Comparison of ENCODE assay signal across 15 mouse cellular contexts in the genomic region with DNA sequence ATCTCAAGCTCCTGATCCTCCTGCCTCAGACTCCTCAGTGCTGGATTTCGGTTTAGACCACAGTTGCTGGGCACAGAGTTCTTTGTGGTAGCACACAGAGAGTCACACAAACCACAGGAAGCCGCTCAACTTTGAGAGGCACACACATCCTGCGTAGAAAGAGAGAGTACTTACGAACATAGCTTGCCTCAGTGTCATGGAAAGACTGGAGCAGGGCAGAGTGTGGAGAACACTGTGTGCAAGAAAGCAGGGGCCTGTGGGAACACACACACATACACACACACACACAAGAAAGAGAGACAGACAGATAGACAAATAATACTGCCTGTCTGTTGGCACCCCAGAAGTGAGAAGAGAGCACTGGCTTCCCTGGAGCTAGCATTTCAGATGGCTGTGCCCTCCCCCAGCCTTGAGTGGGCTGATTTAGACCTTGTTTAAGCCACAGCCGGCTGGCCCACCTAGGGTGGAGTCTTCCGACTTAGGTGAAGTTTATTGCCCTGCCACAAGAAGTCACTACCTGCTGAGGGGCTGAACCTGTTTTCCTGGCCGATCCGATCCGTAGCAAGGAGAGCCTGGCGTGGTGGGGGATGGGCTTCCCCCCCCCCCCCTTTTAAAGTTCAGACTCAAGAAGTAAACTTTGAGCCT. TPM values are rescaled to one million over a fixed set of nuclear protein-coding genes. Genes with fewer than 3 reads are reported as not detected.
A peak's percentile ranks its signal among the peaks of the same experiment; 100 is the strongest.
DNase-seq lines count a peak whose midpoint lies in the region; ATAC-seq and TF ChIP-seq lines count a peak whose summit lies in the region.
"Had no signal": no experiment of that assay in that cellular context is flagged by ENCODE, and none has a peak within 500 bp of the region (broad histone marks: within the 10 kb centered on the region; RNA-seq: fewer than 3 reads in every experiment).

No protein-coding gene starts in this region.

- H3K4me3 ChIP-seq in heart, adult 2 months, result no peak overlapping the region
- peak overlapping the region; percentile 11 for H3K4me3 ChIP-seq in C2C12 (ENCODE audit: insufficient read depth, poor library complexity, severe bottlenecking)
- H3K4me3 ChIP-seq: limb, embryonic 15.5 days; neural tube, embryonic 12.5 days had no signal

- intact Hi-C loops in heart, adult 2 months (cut with DNase I), result no loop called here
- intact Hi-C loops in heart, postnatal 10 days (cut with DNase I), result no loop called here

- peaks cover 17% of the 10 kb centered on the region for H3K4me1 ChIP-seq in heart, adult 2 months (ENCODE audit: control insufficient read depth, insufficient read depth, low read length)

- no peaks in the 10 kb centered on the region for H3K36me3 ChIP-seq in heart, adult 2 months (ENCODE audit: control insufficient read depth, insufficient read depth, low read length)
- H3K36me3 ChIP-seq in C2C12 (ENCODE audit: control insufficient read depth, insufficient read depth), result no peaks in the 10 kb centered on the region
- H3K36me3 ChIP-seq: G1E; limb, embryonic 15.5 days; neural tube, embryonic 12.5 days had no signal

- no peak for TF ChIP-seq POLR2A in heart, adult 2 months (IDR thresholded peaks at IDR 0.05; ENCODE audit: insufficient read depth, low read depth, low read length)

- peaks cover 5% of the 10 kb centered on the region for H3K79me3 ChIP-seq in C2C12 (ENCODE audit: low read depth)

- H3K9ac ChIP-seq in heart, adult 2 months (ENCODE audit: low read depth, low read length), result no peak overlapping the region
- H3K9ac ChIP-seq: limb, embryonic 15.5 days; neural tube, embryonic 12.5 days had no signal

- no peak for TF ChIP-seq CTCF in heart, adult 2 months (IDR thresholded peaks at IDR 0.05)
- TF ChIP-seq CTCF in C2C12 (IDR thresholded peaks at IDR 0.05; ENCODE audit: control insufficient read depth, insufficient read depth, insufficient read length), result no peak

- ATAC-seq in granulocyte monocyte progenitor cell, adult 5-6 weeks (replicated peaks; ENCODE audit: poor library complexity, severe bottlenecking), result peak; percentile 65
- peak; percentile 68 for ATAC-seq in neutrophil, adult 5-6 weeks (ENCODE audit: extremely low read depth, insufficient number of reproducible peaks, low FRiP score, poor library complexity, severe bottlenecking)

- no peaks in the 10 kb centered on the region for H3K79me2 ChIP-seq in heart, adult 2 months (replicated peaks; ENCODE audit: control insufficient read depth, insufficient read depth, low read length)
- peaks cover 7% of the 10 kb centered on the region for H3K79me2 ChIP-seq in C2C12 (ENCODE audit: control insufficient read depth, insufficient read depth)

- H3K27ac ChIP-seq in heart, adult 2 months, result peak overlapping the region; percentile 38; the same call in 1 of the 2 replicates
- H3K27ac ChIP-seq: limb, embryonic 15.5 days; neural tube, embryonic 12.5 days had no signal

- H3K27me3 ChIP-seq in heart, adult 2 months (ENCODE audit: control insufficient read depth, insufficient read depth, low read length), result no peaks in the 10 kb centered on the region
- H3K27me3 ChIP-seq in C2C12 (ENCODE audit: control insufficient read depth, insufficient read depth, insufficient read length), result no peaks in the 10 kb centered on the region
- H3K27me3 ChIP-seq: neural tube, embryonic 12.5 days had no signal

- DNase-seq in heart, adult 2 months, result peak in 1 of 2 experiments; percentile 41
- no peak for DNase-seq in heart, postnatal 10 days
- DNase-seq in kidney, adult 8-10 months, result no peak
- no peak for DNase-seq in ovary, postnatal 14 days (ENCODE audit: low spot score)
- no peak for DNase-seq in right cerebral cortex, postnatal 36 days (ENCODE audit: low spot score in 2 of 2)
- DNase-seq: adrenal gland, postnatal 25 days; cerebellum, postnatal 10 days; kidney, postnatal 10 days had no signal

- no peak for TF ChIP-seq EP300 in heart, adult 2 months (IDR thresholded peaks at IDR 0.05; ENCODE audit: insufficient read depth, low read depth, low read length)

- H3ac ChIP-seq in C2C12 (ENCODE audit: control insufficient read depth, insufficient read length, low read depth), result peak overlapping the region; percentile 38

- WGBS in heart, adult 2 months, result 72% methylated on average over 10 of the region's 10 CpGs

TF ChIP-seq in C2C12, 6 proteins besides CTCF, POLR2A, EP300 and RAD21:
- TF ChIP-seq MAX (IDR thresholded peaks at IDR 0.05) (no peak), USF1 (IDR thresholded peaks at IDR 0.05; ENCODE audit: low read depth) (no peak), CEBPB (IDR thresholded peaks at IDR 0.05; ENCODE audit: low read depth) (no peak), FOSL1 (IDR thresholded peaks at IDR 0.05; ENCODE audit: insufficient read depth, low read length, poor library complexity, severe bottlenecking) (no peak), MYOG (IDR thresholded peaks at IDR 0.05; ENCODE audit: control insufficient read depth, extremely low read depth, insufficient read length) (no peak), MYOD1 (IDR thresholded peaks at IDR 0.05; ENCODE audit: control insufficient read depth, insufficient read length, low read depth) (no peak)

RNA-seq across cellular contexts. Expression of a gene that starts 4.4 kb away (rescaled TPM):
- 1 to 10 TPM; 3.3 to 3.6 TPM for total RNA-seq in heart, adult 2 months (2021)
- 4.2 and 5.0 TPM in 2 replicates for polyA plus RNA-seq in heart, adult 2 months (2012; rRNA removed)
- total RNA-seq in heart, postnatal 10 days (2021), result 1 to 10 TPM; 4.2 to 6.1 TPM
- 191 TPM for polyA plus RNA-seq in C2C12 (2012; fragmentation: generic; extraction: Trizol)
- 19.0 and 20.5 TPM in 2 replicates for total RNA-seq in granulocyte monocyte progenitor cell, adult 5-6 weeks (2014; fragmentation: Nextera tagmentation)
- total RNA-seq in granulocyte monocyte progenitor cell, adult 5-6 weeks (2017), result 23.9 and 26.2 TPM in 2 replicates
- 209 and 221 TPM in 2 replicates for total RNA-seq in neutrophil, adult 5-6 weeks (2017)

RNA-seq across cellular contexts. Expression of a gene that starts 5.8 kb away (rescaled TPM):
- not detected for total RNA-seq in heart, adult 2 months (2021)
- polyA plus RNA-seq in heart, adult 2 months (2012; rRNA removed), result 0.67 and 0.88 TPM in 2 replicates
- total RNA-seq in heart, postnatal 10 days (2021), result not detected
- polyA plus RNA-seq in C2C12 (2012; fragmentation: generic; extraction: Trizol), result 0.33 TPM
- not detected in 2 replicates for total RNA-seq in granulocyte monocyte progenitor cell, adult 5-6 weeks (2014; fragmentation: Nextera tagmentation)
- total RNA-seq in granulocyte monocyte progenitor cell, adult 5-6 weeks (2017), result not detected in 2 replicates
- 3.1 and 4.4 TPM in 2 replicates for total RNA-seq in neutrophil, adult 5-6 weeks (2017)
- total RNA-seq: adrenal gland, postnatal 25 days had no signal
- polyA plus RNA-seq: heart, embryonic 14.5 days; neural tube, embryonic 12.5 days had no signal

RNA-seq across cellular contexts. Expression of a gene that starts 24.0 kb away (rescaled TPM):
- total RNA-seq in heart, adult 2 months (2021), result 10 to 100 TPM; 14.0 to 14.7 TPM
- polyA plus RNA-seq in heart, adult 2 months (2012; rRNA removed), result 17.0 and 20.4 TPM in 2 replicates
- total RNA-seq in heart, postnatal 10 days (2021), result 10 to 100 TPM; 18.6 to 22.7 TPM
- polyA plus RNA-seq in C2C12 (2012; fragmentation: generic; extraction: Trizol), result 160 TPM
- not detected in 2 replicates for total RNA-seq in granulocyte monocyte progenitor cell, adult 5-6 weeks (2014; fragmentation: Nextera tagmentation)
- not detected in 2 replicates for total RNA-seq in granulocyte monocyte progenitor cell, adult 5-6 weeks (2017)
- not detected in 2 replicates for total RNA-seq in neutrophil, adult 5-6 weeks (2017)
- total RNA-seq: G1E had no signal

RNA-seq across cellular contexts. Expression of a gene that starts 49.0 kb away (rescaled TPM):
- 10 to 100 TPM; 14.5 to 14.9 TPM for total RNA-seq in heart, adult 2 months (2021)
- 12.3 and 28.7 TPM in 2 replicates for polyA plus RNA-seq in heart, adult 2 months (2012; rRNA removed)
- total RNA-seq in heart, postnatal 10 days (2021), result 10 to 100 TPM; 15.3 to 18.8 TPM
- 53.8 TPM for polyA plus RNA-seq in C2C12 (2012; fragmentation: generic; extraction: Trizol)
- 1.5 and 4.0 TPM in 2 replicates for total RNA-seq in granulocyte monocyte progenitor cell, adult 5-6 weeks (2014; fragmentation: Nextera tagmentation)
- 2.2 and 2.7 TPM in 2 replicates for total RNA-seq in granulocyte monocyte progenitor cell, adult 5-6 weeks (2017)
- total RNA-seq in neutrophil, adult 5-6 weeks (2017), result 0.49 TPM in 1 of 2 replicates, not detected in the other

RNA-seq across cellular contexts. Expression of a gene that starts 54.4 kb away (rescaled TPM):
- total RNA-seq in heart, adult 2 months (2021), result not detected
- 0.04 TPM in 1 of 2 replicates, not detected in the other for polyA plus RNA-seq in heart, adult 2 months (2012; rRNA removed)
- not detected for total RNA-seq in heart, postnatal 10 days (2021)
- polyA plus RNA-seq in C2C12 (2012; fragmentation: generic; extraction: Trizol), result 0.16 TPM
- total RNA-seq in granulocyte monocyte progenitor cell, adult 5-6 weeks (2014; fragmentation: Nextera tagmentation), result not detected in 2 replicates
- total RNA-seq in granulocyte monocyte progenitor cell, adult 5-6 weeks (2017), result not detected in 2 replicates
- total RNA-seq in neutrophil, adult 5-6 weeks (2017), result not detected in 2 replicates
- total RNA-seq: adrenal gland, postnatal 25 days had no signal
- polyA plus RNA-seq: G1E had no signal

Comparison
In these comparisons a context has a peak if more than half of its experiments do, and no peak if none do; other contexts are left out.
1. RNA of a gene that starts 24.0 kb away (total RNA-seq): 18.6 to 22.7 TPM in heart, postnatal 10 days and 14.0 to 14.7 TPM in heart, adult 2 months; not detected in granulocyte monocyte progenitor cell, adult 5-6 weeks and not detected in neutrophil, adult 5-6 weeks; every median in the first group is over 10 times any median in the second.